Mouse (Mus musculus) spleen, adult 12 weeks (tissue): ENCODE results near the gene Fancm.
"Not testable (repeated sequence)": the region's sequence is repeated elsewhere in the genome, so short reads cannot be mapped to it uniquely, and the experiment has no call there.

Experiments
- DNase-seq: peaks from one replicate; pipeline ENCODE4 v3.0.0; 2022; ENCODE audit warnings: low spot score

Gene Fancm

GRCm38 (mm10) chr12:65119451-65119850 lies 44.0 kb downstream of the Fancm start:
- no peak for DNase-seq

- not testable (repeated sequence) for DNase-seq
These were observed 60.7 kb downstream of the Fancm start for GRCm38 (mm10) chr12:65136121-65136520.

- DNase-seq = peak; percentile 89
These were observed 96.9 kb downstream of the Fancm start, which contains the start of gene Mis18bp1 for GRCm38 (mm10) chr12:65172021-65172951. TSS of gene Mis18bp1 (minus strand) at chr12:65172604.

- DNase-seq = peak; percentile 55
These were observed 97.6 kb downstream of the Fancm start for GRCm38 (mm10) chr12:65172959-65173358.

- no peak for DNase-seq
These were observed 98.3 kb downstream of the Fancm start for GRCm38 (mm10) chr12:65173736-65174135.
